Mouse (Mus musculus): ENCODE results near the gene Cdk1.

GRCm38 (mm10) chr10:69334271-69335194 is 18.2 kb downstream of the Cdk1 start:
- TF ChIP-seq GATA1 (IDR thresholded peaks at IDR 0.05; ENCODE audit: borderline replicate concordance, low read length) (no peak), FLI1 (IDR thresholded peaks at IDR 0.05; ENCODE audit: low read length) (no peak)

All from megakaryocyte, embryonic 14.5 days (primary cell).